Mouse (Mus musculus): ENCODE measurements around the gene Tmem232.

DNA sequence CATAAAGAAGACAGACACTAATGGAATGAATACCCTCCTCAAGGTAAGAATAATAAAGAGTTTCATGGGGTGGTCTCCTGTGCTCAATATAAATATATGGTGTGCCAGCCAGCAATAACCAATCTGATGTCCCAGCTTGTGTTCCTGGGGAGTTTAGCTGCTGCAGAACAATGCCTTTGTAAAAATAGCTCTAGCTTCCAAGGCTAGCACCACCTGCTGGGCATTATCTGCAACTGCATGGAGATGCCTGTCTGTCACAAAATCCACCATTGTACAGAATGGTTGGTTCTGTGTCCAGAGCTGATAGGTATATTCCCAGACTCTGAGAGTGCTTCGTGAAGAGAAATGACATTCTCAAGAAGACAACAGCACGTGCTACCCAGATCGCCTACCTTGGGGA is 4.4 kb downstream of the Tmem232 start:
- TF ChIP-seq CTCF (IDR thresholded peaks at IDR 0.05; ENCODE audit: low read depth, low read length): peak; percentile 74
- TF ChIP-seq POLR2A (IDR thresholded peaks at IDR 0.05; ENCODE audit: extremely low read depth, insufficient read depth, low read length): no peak
